Mouse (Mus musculus) CH12.LX (cell line): Measurements from ENCODE around the gene Cldn13. TPM values are rescaled to one million over a fixed set of nuclear protein-coding genes. Genes with fewer than 3 reads are reported as not detected.
A peak's percentile ranks its signal among the peaks of the same experiment; 100 is the strongest.

ENCODE experiments used
- DNase-seq: peaks from one replicate; pipeline ENCODE4 v3.0.0-alpha.2; 2013; ENCODE audit errors: extremely low read depth
- H3K27ac ChIP-seq: 2 replicates; pipeline ENCODE4 v1.5.1; 2012; ENCODE audit warnings: low read depth, mild to moderate bottlenecking, control low read depth, moderate library complexity; ENCODE audit not compliant: insufficient read depth
- H3K27me3 ChIP-seq: replicated peaks from 2 replicates; pipeline ENCODE3; 2012; ENCODE audit warnings: inconsistent platforms
- H3K36me3 ChIP-seq, 2 experiments: replicated peaks in 1 of 2; 2 replicates each; pipeline versions ENCODE3 to v1.6.1; 2012; ENCODE audit warnings: inconsistent platforms in 1 of 2, low read length in 1 of 2, mild to moderate bottlenecking in 1 of 2, mixed read lengths in 1 of 2, moderate library complexity in 1 of 2; ENCODE audit not compliant: control insufficient read depth in 1 of 2, insufficient read depth in 1 of 2
- H3K4me1 ChIP-seq, 2 experiments: 2 replicates each; pipeline ENCODE4 v1.6.1; 2012; ENCODE audit warnings: inconsistent platforms in 1 of 2, moderate library complexity in 1 of 2; ENCODE audit not compliant: insufficient read depth in 2 of 2, control insufficient read depth in 1 of 2
- H3K4me2 ChIP-seq: 2 replicates; pipeline ENCODE4 v1.6.1; 2012; ENCODE audit warnings: low read depth, mild to moderate bottlenecking, control low read depth; ENCODE audit not compliant: poor library complexity, insufficient read depth, severe bottlenecking
- H3K4me3 ChIP-seq, 3 experiments: fragments of 150-350 bp in 1 of 3; sonication (generic) in 1 of 3; replicated peaks in 1 of 3; 2 replicates each; pipeline versions ENCODE3 to v1.5.1; 2011 to 2012; ENCODE audit warnings: low read depth in 2 of 3, low read length in 2 of 3, mild to moderate bottlenecking in 2 of 3, moderate library complexity in 2 of 3, control low read depth in 1 of 3, improper control_type of control experiment in 1 of 3, inconsistent platforms in 1 of 3, mixed read lengths in 1 of 3; ENCODE audit not compliant: poor library complexity in 1 of 3
- H3K79me2 ChIP-seq: replicated peaks from 2 replicates; pipeline ENCODE4 v1.6.1; 2012; ENCODE audit warnings: mild to moderate bottlenecking, moderate library complexity; ENCODE audit not compliant: control insufficient read depth, poor library complexity, insufficient read depth, severe bottlenecking; ENCODE audit errors: extremely low read depth
- H3K9ac ChIP-seq: 2 replicates; pipeline ENCODE4 v1.6.1; 2012; ENCODE audit warnings: low read depth, mild to moderate bottlenecking, control low read depth, moderate library complexity; ENCODE audit not compliant: insufficient read depth
- H3K9me3 ChIP-seq: replicated peaks from 2 replicates; pipeline ENCODE3; 2012; ENCODE audit warnings: low read length, inconsistent platforms, mixed read lengths
- BHLHE40 ChIP-seq: IDR thresholded peaks from 2 replicates; pipeline ENCODE4 v1.6.1; 2011; ENCODE audit warnings: mild to moderate bottlenecking, low read depth, low read length, improper control_type of control experiment
- CHD2 ChIP-seq: IDR thresholded peaks from 2 replicates; pipeline ENCODE4 v1.6.1; 2011; ENCODE audit warnings: low read length, improper control_type of control experiment
- CTCF ChIP-seq, 2 experiments: IDR thresholded peaks in 1 of 2; conservative IDR thresholded peaks in 1 of 2; 2 replicates each; pipeline ENCODE4 v1.5.1; 2011 to 2012; ENCODE audit warnings: low read depth in 2 of 2, low read length in 2 of 2, improper control_type of control experiment in 1 of 2, inconsistent platforms in 1 of 2, mild to moderate bottlenecking in 1 of 2, moderate library complexity in 1 of 2
- GABPA ChIP-seq: IDR thresholded peaks from 2 replicates; pipeline ENCODE4 v1.6.1; 2012; ENCODE audit warnings: low read depth, low read length, improper control_type of control experiment, inconsistent platforms; ENCODE audit not compliant: insufficient replicate concordance
- HCFC1 ChIP-seq: IDR thresholded peaks from 2 replicates; pipeline ENCODE4 v1.6.1; 2012; ENCODE audit warnings: low read depth, mild to moderate bottlenecking, inconsistent platforms, low read length, improper control_type of control experiment
- JUND ChIP-seq: conservative IDR thresholded peaks from 2 replicates; pipeline ENCODE4 v1.6.1; 2011; ENCODE audit warnings: low read depth, low read length, improper control_type of control experiment
- KAT2A ChIP-seq: IDR thresholded peaks from 2 replicates; pipeline ENCODE4 v1.6.1; 2012; ENCODE audit warnings: low read length, improper control_type of control experiment, inconsistent platforms; ENCODE audit not compliant: insufficient replicate concordance
- MAZ ChIP-seq: IDR thresholded peaks from 2 replicates; pipeline ENCODE4 v1.6.1; 2012; ENCODE audit warnings: low read depth, mild to moderate bottlenecking, inconsistent platforms, low read length, improper control_type of control experiment, moderate library complexity
- NELFE ChIP-seq: IDR thresholded peaks from 2 replicates; pipeline ENCODE4 v1.6.1; 2011; ENCODE audit warnings: low read depth, low read length, improper control_type of control experiment
- NRF1 ChIP-seq: IDR thresholded peaks from 2 replicates; pipeline ENCODE4 v1.6.1; 2014; ENCODE audit warnings: low read depth, mild to moderate bottlenecking, inconsistent platforms, low read length, improper control_type of control experiment, moderate library complexity
- RAD21 ChIP-seq: IDR thresholded peaks from 2 replicates; pipeline ENCODE4 v1.6.1; 2011; ENCODE audit warnings: low read depth, mild to moderate bottlenecking, low read length, improper control_type of control experiment, moderate library complexity
- RCOR1 ChIP-seq: conservative IDR thresholded peaks from 2 replicates; pipeline ENCODE4 v1.6.1; 2012; ENCODE audit warnings: low read depth, mild to moderate bottlenecking, inconsistent platforms, low read length, improper control_type of control experiment
- SMC3 ChIP-seq: IDR thresholded peaks from 2 replicates; pipeline ENCODE4 v1.6.1; 2011; ENCODE audit warnings: low read depth, low read length, improper control_type of control experiment
- TBP ChIP-seq: conservative IDR thresholded peaks from 2 replicates; pipeline ENCODE4 v1.6.1; 2011; ENCODE audit warnings: low read depth, low read length, improper control_type of control experiment
- TCF12 ChIP-seq: IDR thresholded peaks from 2 replicates; pipeline ENCODE4 v1.6.1; 2014; ENCODE audit warnings: low read depth, mild to moderate bottlenecking, inconsistent platforms, low read length, improper control_type of control experiment
- USF1 ChIP-seq: IDR thresholded peaks from 2 replicates; pipeline ENCODE4 v1.6.1; 2014; ENCODE audit warnings: low read depth, mild to moderate bottlenecking, inconsistent platforms, low read length, improper control_type of control experiment
- ZKSCAN1 ChIP-seq: IDR thresholded peaks from 2 replicates; pipeline ENCODE4 v1.6.1; 2012; ENCODE audit warnings: low read depth, inconsistent platforms, low read length, improper control_type of control experiment, borderline replicate concordance
- ZNF384 ChIP-seq: IDR thresholded peaks from 2 replicates; pipeline ENCODE4 v1.6.1; 2012; ENCODE audit warnings: low read depth, low read length, improper control_type of control experiment, inconsistent platforms
- dilution Hi-C: fragments of 300-500 bp; cut with MboI; formaldehyde crosslinking; loops from 2 replicates; pipeline ENCODE4 v1.14.3; 2020; ENCODE audit warnings: low sequenced_read_pairs; ENCODE audit not compliant: extremely low pct_unique_long_range_greater_than_20kb, extremely low pct_ligation_motif_present
- in situ Hi-C: fragments of 300-500 bp; cut with MboI; formaldehyde crosslinking; loops from 3 replicates; pipeline ENCODE4 v1.14.3; 2019; ENCODE audit warnings: low sequenced_read_pairs, low pct_ligation_motif_present, low pct_unique_long_range_greater_than_20kb, mixed read lengths
- polyA plus RNA-seq: library from polyadenylated mRNA; unstranded; fragments of >175 nt; gene quantifications from 2 replicates; pipeline ENCODE4 v1.2.1, GENCODE M21; 2012; ENCODE audit warnings: low read depth; ENCODE audit not compliant: insufficient read length
- total RNA-seq, 2 experiments: library from RNA; depleted of rRNA; stranded (reverse); fragments of 300-350 nt in 1 of 2; fragments of >200 nt in 1 of 2; gene quantifications; 2 replicates each; pipeline ENCODE4 v1.2.3; 2012 to 2014

The Cldn13 gene
- total and polyA plus RNA-seq, 3 experiments, result not detected

DNA sequence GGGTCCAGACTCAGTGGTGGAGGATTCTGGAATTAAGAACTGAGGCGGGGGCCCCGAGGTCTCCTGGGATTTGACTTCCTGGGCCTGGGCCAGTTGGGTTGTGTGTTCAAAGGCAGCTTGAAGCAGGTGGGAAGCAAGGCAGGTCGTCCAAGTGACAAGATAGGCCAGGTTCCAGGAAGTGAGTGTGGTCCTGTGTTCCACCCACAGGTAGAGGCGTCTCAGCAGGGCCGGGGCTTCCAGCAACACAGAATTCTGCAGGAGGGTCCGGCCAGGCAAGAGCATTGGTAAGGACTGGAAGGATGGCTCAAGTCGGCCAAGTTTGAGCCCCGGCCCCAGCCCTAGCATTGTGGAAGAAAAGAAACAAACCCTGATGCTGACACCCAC is 13.7 kb downstream of the Cldn13 start:
- Histone ChIP-seq H3K9me3 (peaks cover 3% of the 10 kb centered on the region), H3K27me3 (peaks cover 69% of the 10 kb centered on the region), H3K4me2 (no peak overlapping the region), H3K36me3 (no peaks in the 10 kb centered on the region), H3K4me1 (peaks cover 0 to 2% of the 10 kb centered on the region in 2 experiments; a peak in 1 of 4 replicates), H3K4me3 (no peak overlapping the region), H3K9ac (no peak overlapping the region), H3K27ac (no peak overlapping the region), H3K79me2 (no peaks in the 10 kb centered on the region)
- in situ Hi-C loops (loop anchor here (25.0 kb wide), 2 partner anchors 164 to 211 kb away; partner anchors contain the start of gene Eln), dilution Hi-C loops (no loop called here)
- no peak for DNase-seq
- no peak for TF ChIP-seq KAT2A
- TF ChIP-seq ZKSCAN1, result no peak
- TF ChIP-seq HCFC1, result no peak
- no peak for TF ChIP-seq RCOR1
- no peak for TF ChIP-seq USF1
- no peak for TF ChIP-seq GABPA
- TF ChIP-seq SMC3, result no peak
- TF ChIP-seq NRF1, result no peak
- TF ChIP-seq ZNF384, result no peak
- TF ChIP-seq CHD2, result no peak
- TF ChIP-seq TCF12, result no peak
- no peak for TF ChIP-seq NELFE

DNA sequence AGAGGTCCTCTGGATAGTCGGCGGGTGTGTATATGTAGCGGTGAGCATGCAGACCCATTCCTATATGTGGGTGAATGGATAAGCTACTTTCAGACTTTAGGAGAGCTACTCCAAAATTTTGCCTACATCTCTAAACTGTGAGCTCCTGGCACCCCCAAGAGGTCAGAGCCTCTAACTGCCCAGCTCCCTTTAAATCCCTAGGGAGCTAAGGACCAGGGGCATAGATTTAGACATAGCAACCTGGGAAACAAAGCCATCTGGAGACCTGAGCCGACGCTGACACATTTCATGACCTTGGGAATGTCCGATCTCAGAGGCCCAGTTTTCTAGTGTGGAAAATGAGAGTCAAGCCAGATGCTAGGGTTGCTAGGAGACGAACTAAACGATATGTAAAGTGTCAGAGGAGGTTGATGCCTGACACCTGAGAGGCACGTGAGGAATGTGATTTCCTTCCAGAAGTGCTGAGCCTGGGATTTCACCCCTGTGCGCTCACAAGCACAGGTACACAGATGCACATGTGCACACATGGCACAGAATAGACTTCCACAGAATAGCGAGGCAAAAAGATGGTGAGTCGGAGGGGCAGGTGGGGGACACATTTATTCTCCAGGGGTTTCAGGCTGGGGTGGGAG is 14.2 kb downstream of the Cldn13 start:
- no peak overlapping the region for H3K9ac ChIP-seq
- H3K36me3 ChIP-seq, result no peaks in the 10 kb centered on the region
- H3K4me1 ChIP-seq, result peaks cover 0 to 2% of the 10 kb centered on the region in 2 experiments; a peak in 1 of 4 replicates
- in situ Hi-C loops (loop anchor here (25.0 kb wide), 2 partner anchors 164 to 211 kb away; partner anchors contain the start of gene Eln), dilution Hi-C loops (no loop called here)
- H3K27ac ChIP-seq, result no peak overlapping the region
- peaks cover 3% of the 10 kb centered on the region for H3K9me3 ChIP-seq
- peak; percentile 24 for DNase-seq
- no peak overlapping the region for H3K4me2 ChIP-seq
- peak; percentile 42 for TF ChIP-seq SMC3
- TF ChIP-seq TBP, result no peak
- peak in 1 of 2 experiments; percentile 68; a peak in 2 of 4 replicates for TF ChIP-seq CTCF (conservative IDR thresholded peaks at IDR 0.05 in 1 of 2, IDR thresholded peaks at IDR 0.05 in 1 of 2; ENCODE audit: low read depth in 2 of 2, low read length in 2 of 2)
- TF ChIP-seq JUND, result no peak
- TF ChIP-seq RAD21, result peak; percentile 68
- TF ChIP-seq MAZ, result no peak
- TF ChIP-seq BHLHE40, result peak; percentile 93
- no peaks in the 10 kb centered on the region for H3K79me2 ChIP-seq
- peaks cover 74% of the 10 kb centered on the region for H3K27me3 ChIP-seq
- H3K4me3 ChIP-seq, result no peak overlapping the region
